Mouse (Mus musculus) spleen, adult 12 weeks (tissue): ENCODE measurements around the gene Mogat1.
"Not testable (repeated sequence)": the region's sequence is repeated elsewhere in the genome, so short reads cannot be mapped to it uniquely, and the experiment has no call there.

Source experiments
- DNase-seq: peaks from one replicate; pipeline ENCODE4 v3.0.0; 2022; ENCODE audit warnings: low spot score

Mogat1 gene

GRCm38 (mm10) chr1:78536310-78537164 is 25.7 kb downstream of the Mogat1 start:
- peak; percentile 42 for DNase-seq

GRCm38 (mm10) chr1:78537494-78538010 is 26.8 kb downstream of the Mogat1 start:
- DNase-seq, result peak; percentile 57

GRCm38 (mm10) chr1:78538396-78538795 is 27.6 kb downstream of the Mogat1 start:
- no peak for DNase-seq

GRCm38 (mm10) chr1:78539166-78539565 is 28.4 kb downstream of the Mogat1 start:
- DNase-seq, result no peak

GRCm38 (mm10) chr1:78543631-78544030 is 32.8 kb downstream of the Mogat1 start:
- not testable (repeated sequence) for DNase-seq

GRCm38 (mm10) chr1:78546258-78546657 is 35.5 kb downstream of the Mogat1 start:
- DNase-seq, result no peak

GRCm38 (mm10) chr1:78548961-78549360 is 38.2 kb downstream of the Mogat1 start:
- DNase-seq, result no peak

GRCm38 (mm10) chr1:78554012-78554666 is 43.3 kb downstream of the Mogat1 start:
- no peak for DNase-seq

GRCm38 (mm10) chr1:78566963-78567362 is 56.2 kb downstream of the Mogat1 start:
- DNase-seq, result no peak

- DNase-seq, result no peak
Measured at GRCm38 (mm10) chr1:78567421-78567820, 56.6 kb downstream of the Mogat1 start.

- DNase-seq, result no peak
Measured at GRCm38 (mm10) chr1:78567834-78568507, 57.2 kb downstream of the Mogat1 start.

GRCm38 (mm10) chr1:78569617-78570016 is 58.8 kb downstream of the Mogat1 start:
- DNase-seq, result no peak

GRCm38 (mm10) chr1:78585080-78585479 is 74.3 kb downstream of the Mogat1 start:
- no peak for DNase-seq

GRCm38 (mm10) chr1:78586986-78587385 is 76.2 kb downstream of the Mogat1 start:
- no peak for DNase-seq
